Mouse (Mus musculus) granulocyte monocyte progenitor cell, adult 5-6 weeks (primary cell): ENCODE data around the gene Pdzrn4. TPM values are rescaled to one million over a fixed set of nuclear protein-coding genes. Genes with fewer than 3 reads are reported as not detected.

Source experiments
- ATAC-seq: replicated peaks from 2 replicates; pipeline ENCODE4 v1.8.0; 2016; ENCODE audit warnings: mild to moderate bottlenecking, moderate TSS enrichment, inconsistent platforms; ENCODE audit not compliant: poor library complexity, severe bottlenecking
- total RNA-seq, 2 experiments: library from RNA; stranded (forward) in 1 of 2; stranded (reverse) in 1 of 2; fragments of 200-712, 200-1000 nt in 1 of 2; fragments of >200 nt in 1 of 2; fragmentation: Nextera tagmentation in 1 of 2; gene quantifications; 2 replicates each; pipeline ENCODE4 v1.2.3; 2014 to 2017

The Pdzrn4 gene
- total RNA-seq, 2 experiments from 2014 or later: not detected

- no peak for ATAC-seq
Observed at GRCm38 (mm10) chr15:92495465-92496174, 98.9 kb downstream of the Pdzrn4 start.

- ATAC-seq: no peak
Observed at GRCm38 (mm10) chr15:92500276-92500838, 103.7 kb downstream of the Pdzrn4 start.

- no peak for ATAC-seq
Observed at GRCm38 (mm10) chr15:92502797-92503196, 106.1 kb downstream of the Pdzrn4 start.

- ATAC-seq: no peak
Observed at GRCm38 (mm10) chr15:92509372-92509771, 112.7 kb downstream of the Pdzrn4 start.

- no peak for ATAC-seq
Observed at GRCm38 (mm10) chr15:92515651-92516050, 119.0 kb downstream of the Pdzrn4 start.

GRCm38 (mm10) chr15:92520677-92521225 is 124.1 kb downstream of the Pdzrn4 start:
- no peak for ATAC-seq

GRCm38 (mm10) chr15:92521686-92522085 is 125.0 kb downstream of the Pdzrn4 start:
- no peak for ATAC-seq

- ATAC-seq: no peak
Observed at GRCm38 (mm10) chr15:92524917-92525316, 128.2 kb downstream of the Pdzrn4 start.

- no peak for ATAC-seq
Observed at GRCm38 (mm10) chr15:92525416-92525815, 128.7 kb downstream of the Pdzrn4 start.

- ATAC-seq: peak; percentile 30; the same call in 1 of the 2 replicates
Observed at GRCm38 (mm10) chr15:92526731-92527130, 130.1 kb downstream of the Pdzrn4 start.

- no peak for ATAC-seq
Observed at GRCm38 (mm10) chr15:92543252-92543651, 146.6 kb downstream of the Pdzrn4 start.

- ATAC-seq: no peak
Observed at GRCm38 (mm10) chr15:92547294-92547911, 150.7 kb downstream of the Pdzrn4 start.

- no peak for ATAC-seq
Observed at GRCm38 (mm10) chr15:92555012-92555574, 158.4 kb downstream of the Pdzrn4 start.

GRCm38 (mm10) chr15:92555716-92556115 is 159.0 kb downstream of the Pdzrn4 start:
- ATAC-seq: no peak

GRCm38 (mm10) chr15:92558592-92558991 is 161.9 kb downstream of the Pdzrn4 start:
- no peak for ATAC-seq

GRCm38 (mm10) chr15:92562149-92562548 is 165.5 kb downstream of the Pdzrn4 start:
- ATAC-seq: no peak

- no peak for ATAC-seq
Observed at GRCm38 (mm10) chr15:92563576-92563975, 166.9 kb downstream of the Pdzrn4 start.

- ATAC-seq: no peak
Observed at GRCm38 (mm10) chr15:92570526-92571243, 174.0 kb downstream of the Pdzrn4 start.

GRCm38 (mm10) chr15:92571244-92571539 is 174.5 kb downstream of the Pdzrn4 start:
- ATAC-seq: no peak

GRCm38 (mm10) chr15:92577476-92577875 is 180.8 kb downstream of the Pdzrn4 start:
- no peak for ATAC-seq

GRCm38 (mm10) chr15:92580217-92580616 is 183.5 kb downstream of the Pdzrn4 start:
- ATAC-seq: no peak
